Mouse (Mus musculus) liver, embryonic 14 days (tissue): Measurements from ENCODE around the gene Ccl27a. TPM values are rescaled to one million over a fixed set of nuclear protein-coding genes. Genes with fewer than 3 reads are reported as not detected.

ENCODE experiments used
- polyA plus RNA-seq: library from polyadenylated mRNA; depleted of rRNA; stranded (reverse); fragments of >200 nt; gene quantifications from 2 replicates; pipeline ENCODE4 v1.2.3, GENCODE M21; 2012; rRNA removed

The Ccl27a gene
- polyA plus RNA-seq, result 8.5 and 9.4 TPM in 2 replicates

GRCm38 (mm10) chr4:41774002-41774401 lies at the start of gene Ccl27a:
Gene Ccl27a (minus strand): TSS chr4:41774247.

GRCm38 (mm10) chr4:41755338-41756305 lies 18.4 kb downstream of the Ccl27a start, which contains the start of gene Sigmar1:
Gene Sigmar1 (minus strand): TSS chr4:41756157.

GRCm38 (mm10) chr4:41754797-41755337 lies 19.2 kb downstream of the Ccl27a start, which contains the start of gene Galt:
Gene Galt (plus strand): TSS chr4:41755228.

GRCm38 (mm10) chr4:41731052-41731765 lies 42.8 kb downstream of the Ccl27a start, which contains the start of gene Arid3c:
Gene Arid3c (minus strand): TSS chr4:41731142.

GRCm38 (mm10) chr4:41722918-41723351 lies 51.1 kb downstream of the Ccl27a start, which contains the start of gene Dctn3:
Gene Dctn3 (minus strand): TSS chr4:41723170.

Other genes with a start within 250 kb of the Ccl27a start
- 1.6 and 1.8 TPM in 2 replicates for gene Fam219a, start 204.7 kb downstream of the Ccl27a start, polyA plus RNA-seq
- gene Dnaic1, start 204.5 kb downstream of the Ccl27a start, polyA plus RNA-seq, result 1.3 and 1.6 TPM in 2 replicates
- 1.1 and 1.3 TPM in 2 replicates for gene Enho, start 133.9 kb downstream of the Ccl27a start, polyA plus RNA-seq
- gene Cntfr, start 77.2 kb downstream of the Ccl27a start, polyA plus RNA-seq, result 0.69 and 0.75 TPM in 2 replicates
- 13.2 and 13.6 TPM in 2 replicates for gene Il11ra1, start 74.3 kb downstream of the Ccl27a start, polyA plus RNA-seq
- 22.3 and 26.0 TPM in 2 replicates for gene Rpp25l, start 60.7 kb downstream of the Ccl27a start, polyA plus RNA-seq
- 37.2 and 43.0 TPM in 2 replicates for gene Dctn3, start 51.1 kb downstream of the Ccl27a start, polyA plus RNA-seq
- gene Arid3c, start 43.1 kb downstream of the Ccl27a start, polyA plus RNA-seq, result not detected in 2 replicates
- 21.6 and 24.6 TPM in 2 replicates for gene Galt, start 19.0 kb downstream of the Ccl27a start, polyA plus RNA-seq
- gene Sigmar1, start 18.1 kb downstream of the Ccl27a start, polyA plus RNA-seq, result 22.4 and 26.2 TPM in 2 replicates
- gene Gm21541, start 129.4 kb upstream of the Ccl27a start, polyA plus RNA-seq, result not detected in 2 replicates
- 0.15 and 0.16 TPM in 2 replicates for gene Gm20878, start 167.3 kb upstream of the Ccl27a start, polyA plus RNA-seq
- 0.02 TPM in 2 replicates for gene Fam205a4, start 191.8 kb upstream of the Ccl27a start, polyA plus RNA-seq